Mouse (Mus musculus) stomach, postnatal 0 days (tissue): Measurements from ENCODE around the gene Meis2.

Source experiments
- CTCF ChIP-seq: IDR thresholded peaks from 2 replicates; pipeline ENCODE4 v1.5.1; 2016; ENCODE audit warnings: antibody characterized with exemption, low read depth, mild to moderate bottlenecking, moderate library complexity
- EP300 ChIP-seq: optimal IDR thresholded peaks from 2 replicates; pipeline ENCODE3; 2016; ENCODE audit warnings: antibody characterized with exemption

DNA sequence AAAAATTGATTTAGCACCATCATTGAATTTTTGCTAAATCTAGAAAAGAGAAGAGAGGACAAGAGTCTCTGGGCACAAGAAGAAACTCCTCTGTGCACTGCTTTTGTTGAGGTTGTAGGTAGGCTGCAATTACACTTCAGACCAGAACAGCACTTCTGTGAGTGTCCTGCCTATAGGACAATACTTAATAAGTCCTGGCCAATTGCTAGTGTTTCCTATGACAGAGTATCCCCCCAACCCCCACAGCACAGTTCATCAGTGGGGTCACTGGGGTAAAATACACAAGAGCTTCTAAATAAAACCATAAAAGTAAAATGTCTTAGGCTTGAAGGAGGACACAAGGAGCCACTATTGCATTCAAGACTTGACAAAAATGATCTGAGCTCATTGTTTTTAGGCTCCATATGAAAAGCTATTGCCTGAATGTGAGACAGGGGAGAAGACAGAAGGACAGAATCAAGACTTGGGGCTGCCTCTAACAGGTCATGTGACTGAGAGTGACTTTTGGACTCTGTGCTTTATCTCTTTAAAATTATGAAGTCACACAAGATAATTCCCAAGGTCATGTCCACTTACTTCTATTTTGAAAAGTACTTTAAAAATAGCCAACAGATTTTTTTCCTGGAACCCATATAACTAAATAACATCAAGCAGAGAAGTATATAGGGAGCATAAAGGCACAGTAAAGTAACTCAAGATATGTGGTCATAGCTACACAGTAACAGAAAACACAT lies 12.8 kb downstream of the Meis2 start:
- no peak for TF ChIP-seq CTCF
- TF ChIP-seq EP300: no peak
